Mouse (Mus musculus) heart, postnatal 25 days (tissue): ENCODE results near the gene Timm23. TPM values are rescaled to one million over a fixed set of nuclear protein-coding genes. Genes with fewer than 3 reads are reported as not detected.

Source experiments
- DNase-seq: peaks from one replicate; pipeline ENCODE4 v3.0.0; 2022; ENCODE audit warnings: low spot score
- intact Hi-C: fragments of 180-260 bp; cut with DNase I; formaldehyde crosslinking; loops from one replicate; pipeline ENCODE4 v1.15.1; 2025
- total RNA-seq, 2 experiments: library from RNA; stranded (reverse); gene quantifications; 2 replicates each; pipeline ENCODE4 v1.2.3; 2021

Timm23 gene
- total RNA-seq, 2 experiments from 2014 or later, result 209 to 233 TPM

- intact Hi-C loops, result no loop called here
- DNase-seq, result no peak
Measured at GRCm38 (mm10) chr14:32166062-32166441, 35.6 kb downstream of the Timm23 start.

GRCm38 (mm10) chr14:32165278-32166061 is 36.2 kb downstream of the Timm23 start:
- intact Hi-C loops, result no loop called here
- DNase-seq, result peak; percentile 47

- intact Hi-C loops, result no loop called here
- no peak for DNase-seq
Measured at GRCm38 (mm10) chr14:32164173-32165051, 37.3 kb downstream of the Timm23 start.

GRCm38 (mm10) chr14:32163203-32163888 is 38.4 kb downstream of the Timm23 start:
- DNase-seq, result no peak

GRCm38 (mm10) chr14:32162231-32162630 is 39.5 kb downstream of the Timm23 start:
- intact Hi-C loops, result no loop called here
- no peak for DNase-seq

More at GRCm38 (mm10) chr14:32163203-32163888, 38.4 kb downstream of the Timm23 start:
- intact Hi-C loops, result no loop called here

GRCm38 (mm10) chr14:32161090-32161885 is 40.4 kb downstream of the Timm23 start:
- no peak for DNase-seq
- intact Hi-C loops, result no loop called here

- DNase-seq, result no peak
- intact Hi-C loops, result no loop called here
Measured at GRCm38 (mm10) chr14:32160563-32160962, 41.1 kb downstream of the Timm23 start.

- intact Hi-C loops, result loop anchor here (5.0 kb wide), 1 partner anchor 72 kb away; the partner anchor contains the start of genes Dph3 and Oxnad1
- DNase-seq, result peak; percentile 96
Measured at GRCm38 (mm10) chr14:32159690-32160246, 41.9 kb downstream of the Timm23 start, which contains the start of gene Ncoa4. Ncoa4 (plus strand) TSS chr14:32159865.

- intact Hi-C loops, result loop anchor here (5.0 kb wide), 1 partner anchor 72 kb away; the partner anchor contains the start of genes Dph3 and Oxnad1
- DNase-seq, result no peak
Measured at GRCm38 (mm10) chr14:32159150-32159670, 42.5 kb downstream of the Timm23 start.

- intact Hi-C loops, result loop anchor here (5.0 kb wide), 1 partner anchor 67 kb away; the partner anchor contains the start of genes Dph3 and Oxnad1
- DNase-seq, result no peak
Measured at GRCm38 (mm10) chr14:32154758-32155157, 46.9 kb downstream of the Timm23 start.

- intact Hi-C loops, result no loop called here
- no peak for DNase-seq
Measured at GRCm38 (mm10) chr14:32153156-32153555, 48.5 kb downstream of the Timm23 start.

- intact Hi-C loops, result no loop called here
- DNase-seq, result no peak
Measured at GRCm38 (mm10) chr14:32152243-32152965, 49.3 kb downstream of the Timm23 start.

GRCm38 (mm10) chr14:32150872-32151271 is 50.8 kb downstream of the Timm23 start:
- no peak for DNase-seq
- intact Hi-C loops, result no loop called here

GRCm38 (mm10) chr14:32146578-32146977 is 55.1 kb downstream of the Timm23 start:
- intact Hi-C loops, result no loop called here
- DNase-seq, result no peak

GRCm38 (mm10) chr14:32145809-32146511 is 55.7 kb downstream of the Timm23 start:
- intact Hi-C loops, result no loop called here
- DNase-seq, result no peak

GRCm38 (mm10) chr14:32145401-32145800 is 56.3 kb downstream of the Timm23 start:
- DNase-seq, result no peak
- intact Hi-C loops, result no loop called here

- DNase-seq, result no peak
- intact Hi-C loops, result no loop called here
Measured at GRCm38 (mm10) chr14:32144734-32145133, 57.0 kb downstream of the Timm23 start.
